Mouse (Mus musculus) midbrain, embryonic 16.5 days (tissue): Measurements from ENCODE around the gene Serpinb13. TPM values are rescaled to one million over a fixed set of nuclear protein-coding genes. Genes with fewer than 3 reads are reported as not detected.

Source experiments
- ATAC-seq: fragments of 200-750 bp; cut with Nextera tagmentation; 2 replicates; pipeline ENCODE4 v1.8.0; 2017; ENCODE audit warnings: moderate TSS enrichment
- H3K27ac ChIP-seq: fragments of 300-500 bp; sonication (generic); 2 replicates; pipeline ENCODE4 v1.5.1; 2014; ENCODE audit warnings: mild to moderate bottlenecking, low read length, mixed read lengths
- H3K27me3 ChIP-seq: fragments of 300-500 bp; sonication (generic); 2 replicates; pipeline ENCODE4 v1.6.1; 2014; ENCODE audit warnings: low read depth, low read length, mixed read lengths; ENCODE audit not compliant: control insufficient read depth, insufficient read depth
- H3K36me3 ChIP-seq: fragments of 300-500 bp; sonication (generic); 2 replicates; pipeline ENCODE4 v1.6.1; 2014; ENCODE audit warnings: mild to moderate bottlenecking, low read length, moderate library complexity, mixed read lengths; ENCODE audit not compliant: control insufficient read depth, insufficient read depth
- H3K4me1 ChIP-seq: fragments of 300-500 bp; sonication (generic); 2 replicates; pipeline ENCODE4 v1.6.1; 2014; ENCODE audit warnings: mild to moderate bottlenecking, low read length, mixed read lengths; ENCODE audit not compliant: control insufficient read depth, insufficient read depth
- H3K4me2 ChIP-seq: fragments of 300-500 bp; sonication (generic); 2 replicates; pipeline ENCODE4 v1.6.1; 2014; ENCODE audit warnings: mild to moderate bottlenecking, low read length, mixed read lengths
- H3K4me3 ChIP-seq: fragments of 300-500 bp; sonication (generic); 2 replicates; pipeline ENCODE4 v1.5.1; 2014; ENCODE audit warnings: low read depth, mild to moderate bottlenecking, low read length, moderate library complexity, mixed read lengths
- H3K9ac ChIP-seq: fragments of 300-500 bp; sonication (generic); 2 replicates; pipeline ENCODE4 v1.6.1; 2014; ENCODE audit warnings: low read depth, low read length, mixed read lengths
- H3K9me3 ChIP-seq: fragments of 300-500 bp; sonication (generic); replicated peaks from 2 replicates; pipeline ENCODE4 v1.6.1; 2014; ENCODE audit warnings: mild to moderate bottlenecking, low read length, mixed read lengths; ENCODE audit not compliant: control insufficient read depth, poor library complexity, severe bottlenecking
- WGBS: fragments of 180-500 bp; shearing (Covaris S2); extraction: QIAGEN DNeasy Blood & Tissue Kit; methylation state at CpG from one replicate; pipeline ENCODE4 v1.1.7; 2014; 5-methylcytosine and 5-hydroxymethylcytosine counted together
- polyA plus RNA-seq: library from polyadenylated mRNA; unstranded; fragments of >200 nt; fragmentation: Nextera tagmentation; extraction: Ambion mirVana; gene quantifications from 2 replicates; pipeline ENCODE4 v1.2.1, GENCODE M21; 2015

Serpinb13 gene
- not detected in 2 replicates for polyA plus RNA-seq

DNA sequence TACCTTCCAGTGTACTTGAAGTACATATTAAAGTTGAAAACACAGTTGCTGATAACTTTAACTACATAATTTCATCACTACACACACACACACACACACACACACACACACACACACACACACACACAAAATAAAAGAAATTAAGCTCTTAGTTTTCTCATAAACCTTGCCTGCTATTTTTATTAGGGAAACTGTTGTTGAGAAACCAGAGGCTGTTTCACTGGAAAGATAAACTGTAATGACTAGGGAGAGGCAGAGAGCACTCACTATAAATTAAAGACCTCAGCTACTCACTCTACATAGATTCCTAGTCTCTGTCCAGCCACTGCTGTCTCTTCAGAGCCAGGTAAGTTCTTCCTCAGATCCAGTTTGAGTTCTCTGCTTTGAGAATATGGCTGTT is at the start of gene Serpinb13:
TSS of gene Serpinb13 (plus strand) at position 301 of the 400 bp plus-strand sequence.
- Histone ChIP-seq H3K9ac (no peak within 1 kb of the TSS), H3K27me3 (no peaks in the 10 kb centered on the region), H3K4me3 (no peak within 1 kb of the TSS), H3K36me3 (no peaks in the 10 kb centered on the region), H3K4me1 (no peaks in the 10 kb centered on the region), H3K27ac (no peak within 1 kb of the TSS), H3K4me2 (no peak within 1 kb of the TSS), H3K9me3 (no peaks in the 10 kb centered on the region)
- no peak for ATAC-seq

GRCm38 (mm10) chr1:106931954-106932353 is 48.8 kb upstream of the Serpinb13 start:
- H3K4me1 ChIP-seq, result no peaks in the 10 kb centered on the region
- no peak overlapping the region for H3K4me2 ChIP-seq
- H3K9me3 ChIP-seq, result no peaks in the 10 kb centered on the region
- no peak overlapping the region for H3K4me3 ChIP-seq
- H3K27me3 ChIP-seq, result no peaks in the 10 kb centered on the region
- no peak overlapping the region for H3K9ac ChIP-seq
- WGBS, result 91% methylated on average over 4 of the region's 4 CpGs
- H3K36me3 ChIP-seq, result no peaks in the 10 kb centered on the region
- H3K27ac ChIP-seq, result no peak overlapping the region
- no peak for ATAC-seq

GRCm38 (mm10) chr1:106933658-106934057 is 47.1 kb upstream of the Serpinb13 start:
- Histone ChIP-seq H3K9ac (no peak overlapping the region), H3K36me3 (no peaks in the 10 kb centered on the region), H3K4me2 (no peak overlapping the region), H3K27me3 (no peaks in the 10 kb centered on the region), H3K27ac (no peak overlapping the region), H3K4me1 (no peaks in the 10 kb centered on the region), H3K4me3 (no peak overlapping the region), H3K9me3 (no peaks in the 10 kb centered on the region)
- no peak for ATAC-seq

GRCm38 (mm10) chr1:106934265-106934664 is 46.5 kb upstream of the Serpinb13 start, which contains the start of gene Serpinb12:
Serpinb12 (plus strand) TSS chr1:106934449.
- no peaks in the 10 kb centered on the region for H3K36me3 ChIP-seq
- no peaks in the 10 kb centered on the region for H3K27me3 ChIP-seq
- no peak within 1 kb of the TSS for H3K9ac ChIP-seq
- WGBS, result 83% methylated on average over 6 of the region's 6 CpGs
- H3K4me3 ChIP-seq, result no peak within 1 kb of the TSS
- no peak within 1 kb of the TSS for H3K4me2 ChIP-seq
- H3K4me1 ChIP-seq, result no peaks in the 10 kb centered on the region
- ATAC-seq, result no peak
- no peaks in the 10 kb centered on the region for H3K9me3 ChIP-seq
- no peak within 1 kb of the TSS for H3K27ac ChIP-seq

DNA sequence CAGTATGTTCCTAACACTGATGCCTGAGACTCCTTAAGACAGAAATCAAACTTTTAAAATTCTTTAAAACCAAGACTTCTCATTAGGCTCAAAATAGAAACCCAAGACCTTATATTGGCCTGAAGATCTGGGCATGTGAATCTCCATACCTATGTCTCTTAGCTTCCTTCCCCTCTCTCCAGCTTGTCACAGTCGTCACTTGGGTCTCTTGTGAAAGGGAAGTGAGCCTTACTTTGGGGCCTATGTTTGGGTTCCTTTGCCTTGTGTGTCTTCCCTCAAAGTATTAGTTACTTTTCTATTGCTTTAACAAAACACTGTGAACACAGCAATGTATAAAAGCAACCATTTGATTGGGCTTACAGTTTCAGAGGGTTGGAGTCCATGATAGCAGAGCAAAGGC is 33.6 kb upstream of the Serpinb13 start:
- Histone ChIP-seq H3K9me3 (no peaks in the 10 kb centered on the region), H3K4me3 (no peak overlapping the region), H3K27me3 (no peaks in the 10 kb centered on the region), H3K4me1 (no peaks in the 10 kb centered on the region), H3K36me3 (no peaks in the 10 kb centered on the region), H3K4me2 (no peak overlapping the region), H3K27ac (no peak overlapping the region), H3K9ac (no peak overlapping the region)
- WGBS, result 82% methylated on average over 1 of the region's 1 CpGs
- no peak for ATAC-seq

GRCm38 (mm10) chr1:106959981-106960380 is 20.8 kb upstream of the Serpinb13 start:
- 86% methylated on average over 3 of the region's 3 CpGs for WGBS
- ATAC-seq, result no peak

DNA sequence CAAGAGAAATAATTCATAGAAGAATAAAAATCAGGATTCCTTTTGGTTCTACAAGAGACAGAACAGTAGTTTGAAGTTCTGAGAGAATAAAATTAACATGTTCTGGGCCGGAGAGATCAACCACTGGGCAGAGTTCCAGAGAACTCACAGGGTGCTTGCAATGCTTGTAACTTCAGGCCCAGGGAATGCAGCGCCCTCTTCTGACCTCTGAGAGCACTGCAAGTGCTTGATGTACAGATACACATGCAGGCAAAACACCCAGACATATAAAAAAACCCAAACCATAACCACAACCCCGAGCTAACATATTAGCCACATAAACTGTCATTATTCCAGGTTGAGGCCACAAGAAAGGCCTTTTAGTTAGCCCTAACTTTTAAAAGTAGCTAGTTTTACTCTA is 19.8 kb upstream of the Serpinb13 start:
- no peak for ATAC-seq
- Histone ChIP-seq H3K4me3 (no peak overlapping the region), H3K9me3 (no peaks in the 10 kb centered on the region), H3K27ac (no peak overlapping the region), H3K4me1 (no peaks in the 10 kb centered on the region), H3K36me3 (no peaks in the 10 kb centered on the region), H3K27me3 (no peaks in the 10 kb centered on the region), H3K4me2 (no peak overlapping the region), H3K9ac (no peak overlapping the region)
- 43% methylated on average over 3 of the region's 3 CpGs for WGBS

More at GRCm38 (mm10) chr1:106959981-106960380, 20.8 kb upstream of the Serpinb13 start:
- Histone ChIP-seq H3K4me2 (no peak overlapping the region), H3K9ac (no peak overlapping the region), H3K4me1 (no peaks in the 10 kb centered on the region), H3K27me3 (no peaks in the 10 kb centered on the region), H3K4me3 (no peak overlapping the region), H3K27ac (no peak overlapping the region), H3K9me3 (no peaks in the 10 kb centered on the region), H3K36me3 (no peaks in the 10 kb centered on the region)

GRCm38 (mm10) chr1:106983092-106983491 is 2.3 kb downstream of the Serpinb13 start:
- WGBS, result 96% methylated on average over 1 of the region's 1 CpGs
- no peak overlapping the region for H3K27ac ChIP-seq
- no peak for ATAC-seq
- no peak overlapping the region for H3K4me3 ChIP-seq
- no peaks in the 10 kb centered on the region for H3K4me1 ChIP-seq
- H3K36me3 ChIP-seq, result no peaks in the 10 kb centered on the region
- H3K9ac ChIP-seq, result no peak overlapping the region
- no peak overlapping the region for H3K4me2 ChIP-seq
- H3K27me3 ChIP-seq, result no peaks in the 10 kb centered on the region
- no peaks in the 10 kb centered on the region for H3K9me3 ChIP-seq

GRCm38 (mm10) chr1:106983865-106984264 is 3.1 kb downstream of the Serpinb13 start:
- no peak overlapping the region for H3K27ac ChIP-seq
- no peak overlapping the region for H3K4me2 ChIP-seq
- no peak overlapping the region for H3K9ac ChIP-seq
- H3K4me1 ChIP-seq, result no peaks in the 10 kb centered on the region
- H3K4me3 ChIP-seq, result no peak overlapping the region
- ATAC-seq, result no peak
- 70% methylated on average over 2 of the region's 2 CpGs for WGBS
- no peaks in the 10 kb centered on the region for H3K27me3 ChIP-seq
- no peaks in the 10 kb centered on the region for H3K36me3 ChIP-seq
- no peaks in the 10 kb centered on the region for H3K9me3 ChIP-seq
